Mouse (Mus musculus): ENCODE data around the gene Zxdc.

GRCm38 (mm10) chr6:90359445-90359844, 9.8 kb upstream of the Zxdc start:
- TF ChIP-seq POLR2A (IDR thresholded peaks at IDR 0.05; ENCODE audit: insufficient read depth, low read depth, low read length) (no peak), CTCF (IDR thresholded peaks at IDR 0.05; ENCODE audit: insufficient read depth, low read depth, low read length) (no peak)

Data from olfactory bulb, adult 2 months (tissue).